Mouse (Mus musculus) lung, adult 2 months (tissue): Measurements from ENCODE around the gene Rtkn2.

Experiments
- CTCF ChIP-seq: fragments of 200-500 bp; IDR thresholded peaks from 2 replicates; pipeline ENCODE4 v1.5.1; 2011; ENCODE audit warnings: mild to moderate bottlenecking, low read length, control low read depth; ENCODE audit not compliant: insufficient read depth
- POLR2A ChIP-seq: fragments of 200-500 bp; IDR thresholded peaks from 2 replicates; pipeline ENCODE4 v1.6.1; 2011; ENCODE audit warnings: low read depth, mild to moderate bottlenecking, control low read depth, low read length, borderline replicate concordance; ENCODE audit errors: extremely low read depth

- TF ChIP-seq POLR2A: no peak
- peak; percentile 65 for TF ChIP-seq CTCF
Measured at GRCm38 (mm10) chr10:68089435-68090196, 110.2 kb downstream of the Rtkn2 start.
